Mouse (Mus musculus): ENCODE data around the gene Fcamr. TPM values are rescaled to one million over a fixed set of nuclear protein-coding genes. Genes with fewer than 3 reads are reported as not detected.

Fcamr gene
- polyA plus RNA-seq, 1 experiment, result not detected

- TF ChIP-seq GATA1 (IDR thresholded peaks at IDR 0.05; ENCODE audit: low read length), result no peak
Measured at GRCm38 (mm10) chr1:130826448-130826847, 25.7 kb downstream of the Fcamr start, which contains the start of gene Pigr. Gene Pigr (plus strand): TSS chr1:130826684.

GRCm38 (mm10) chr1:130828656-130829055 lies 28.0 kb downstream of the Fcamr start:
- TF ChIP-seq GATA1 (IDR thresholded peaks at IDR 0.05; ENCODE audit: low read length), result no peak

GRCm38 (mm10) chr1:130829906-130830830 lies 29.5 kb downstream of the Fcamr start:
- no peak for TF ChIP-seq GATA1 (IDR thresholded peaks at IDR 0.05; ENCODE audit: low read length)

- TF ChIP-seq GATA1 (IDR thresholded peaks at IDR 0.05; ENCODE audit: low read length), result no peak
Measured at GRCm38 (mm10) chr1:130832230-130833149, 31.8 kb downstream of the Fcamr start.

- TF ChIP-seq GATA1 (IDR thresholded peaks at IDR 0.05; ENCODE audit: low read length), result no peak
Measured at GRCm38 (mm10) chr1:130835161-130835936, 34.6 kb downstream of the Fcamr start.

- TF ChIP-seq GATA1 (IDR thresholded peaks at IDR 0.05; ENCODE audit: low read length), result no peak
Measured at GRCm38 (mm10) chr1:130838288-130838687, 37.6 kb downstream of the Fcamr start.

GRCm38 (mm10) chr1:130840599-130841379 lies 40.1 kb downstream of the Fcamr start:
- no peak for TF ChIP-seq GATA1 (IDR thresholded peaks at IDR 0.05; ENCODE audit: low read length)

- TF ChIP-seq GATA1 (IDR thresholded peaks at IDR 0.05; ENCODE audit: low read length), result no peak
Measured at GRCm38 (mm10) chr1:130841621-130842020, 40.9 kb downstream of the Fcamr start.

- no peak for TF ChIP-seq GATA1 (IDR thresholded peaks at IDR 0.05; ENCODE audit: low read length)
Measured at GRCm38 (mm10) chr1:130844516-130844915, 43.8 kb downstream of the Fcamr start.

- TF ChIP-seq GATA1 (IDR thresholded peaks at IDR 0.05; ENCODE audit: low read length), result no peak
Measured at GRCm38 (mm10) chr1:130849530-130850214, 49.0 kb downstream of the Fcamr start.

GRCm38 (mm10) chr1:130850405-130850804 lies 49.7 kb downstream of the Fcamr start:
- TF ChIP-seq GATA1 (IDR thresholded peaks at IDR 0.05; ENCODE audit: low read length), result no peak

GRCm38 (mm10) chr1:130854819-130855218 lies 54.1 kb downstream of the Fcamr start:
- TF ChIP-seq GATA1 (IDR thresholded peaks at IDR 0.05; ENCODE audit: low read length), result no peak

GRCm38 (mm10) chr1:130855723-130856122 lies 55.0 kb downstream of the Fcamr start:
- TF ChIP-seq GATA1 (IDR thresholded peaks at IDR 0.05; ENCODE audit: low read length), result no peak

- no peak for TF ChIP-seq GATA1 (IDR thresholded peaks at IDR 0.05; ENCODE audit: low read length)
Measured at GRCm38 (mm10) chr1:130857456-130857855, 56.8 kb downstream of the Fcamr start.

Data from G1E-ER4 (cell line).